In the genomic region with DNA sequence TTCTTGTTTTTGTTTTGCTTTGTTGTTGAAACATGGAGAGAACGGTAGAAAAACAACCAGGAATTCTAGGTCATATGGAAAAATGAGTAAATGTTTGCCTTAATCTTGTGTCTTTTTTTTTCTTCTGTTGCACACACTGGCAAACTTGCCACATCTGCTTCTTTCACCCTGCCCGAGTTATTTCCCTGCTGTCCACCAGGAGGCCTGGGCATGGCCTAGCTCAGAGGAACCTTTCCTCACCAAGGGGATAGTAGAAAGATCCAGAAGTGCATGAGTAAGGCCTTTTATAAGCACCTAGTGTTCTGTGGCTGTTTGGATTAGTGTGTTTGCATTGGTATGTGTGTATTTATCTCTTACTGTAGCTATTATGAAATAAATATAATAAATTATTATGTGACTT, we compare ENCODE assay signal across 10 mouse cellular contexts. TPM values are rescaled to one million over a fixed set of nuclear protein-coding genes. Genes with fewer than 3 reads are reported as not detected.
A peak's percentile ranks its signal among the peaks of the same experiment; 100 is the strongest.
DNase-seq lines count a peak whose midpoint lies in the region; ATAC-seq and TF ChIP-seq lines count a peak whose summit lies in the region.
"Had no signal": no experiment of that assay in that cellular context is flagged by ENCODE, and none has a peak within 500 bp of the region (broad histone marks: within the 10 kb centered on the region; RNA-seq: fewer than 3 reads in every experiment).

No protein-coding gene starts in this region.

- 60% methylated on average over 2 of the region's 2 CpGs for WGBS in cerebellum, adult 2 months

- TF ChIP-seq POLR2A in cerebellum, adult 2 months (IDR thresholded peaks at IDR 0.05; ENCODE audit: borderline replicate concordance, insufficient read depth, low read length), result no peak
- no peak for TF ChIP-seq POLR2A in embryonic fibroblast, embryonic 13.5 days (IDR thresholded peaks at IDR 0.05; ENCODE audit: low read depth, low read length)

- H3K27me3 ChIP-seq in cerebellum, adult 2 months (ENCODE audit: control insufficient read depth, insufficient read depth, low read length), result no peaks in the 10 kb centered on the region
- H3K27me3 ChIP-seq: embryonic facial prominence, embryonic 15.5 days had no signal

- no peak overlapping the region for H3K4me3 ChIP-seq in cerebellum, adult 2 months (replicated peaks; ENCODE audit: insufficient read depth, low read depth, low read length)
- H3K4me3 ChIP-seq in embryonic fibroblast, embryonic 13.5 days (ENCODE audit: insufficient read depth, low read length), result no peak overlapping the region
- H3K4me3 ChIP-seq: embryonic facial prominence, embryonic 15.5 days had no signal

- peak; percentile 29; the same call in 1 of the 2 replicates for TF ChIP-seq CTCF in cerebellum, adult 2 months (IDR thresholded peaks at IDR 0.05; ENCODE audit: borderline replicate concordance, insufficient read depth, low read depth, low read length)
- TF ChIP-seq CTCF in embryonic fibroblast, embryonic 13.5 days (IDR thresholded peaks at IDR 0.05; ENCODE audit: borderline replicate concordance, insufficient read depth, low read length), result peak; percentile 44; the same call in 1 of the 2 replicates

- peak; percentile 92 for ATAC-seq in megakaryocyte-erythroid progenitor cell, adult 5-6 weeks (replicated peaks; ENCODE audit: low FRiP score, low TSS enrichment, poor library complexity, severe bottlenecking)
- ATAC-seq in frontal cortex, adult (ENCODE audit: low TSS enrichment), result no peak

- H3K4me1 ChIP-seq in cerebellum, adult 2 months (ENCODE audit: control insufficient read depth, insufficient read depth, low read length), result no peaks in the 10 kb centered on the region
- no peaks in the 10 kb centered on the region for H3K4me1 ChIP-seq in embryonic fibroblast, embryonic 13.5 days (ENCODE audit: control insufficient read depth, insufficient read depth, low read length)
- H3K4me1 ChIP-seq: embryonic facial prominence, embryonic 15.5 days had no signal

- H3K27ac ChIP-seq in cerebellum, adult 2 months (ENCODE audit: insufficient read depth, low read length), result no peak overlapping the region
- H3K27ac ChIP-seq in embryonic fibroblast, embryonic 13.5 days (ENCODE audit: insufficient read depth, low read length), result no peak overlapping the region
- H3K27ac ChIP-seq: embryonic facial prominence, embryonic 15.5 days had no signal

- DNase-seq in cerebellum, adult 2 months, result no peak
- no peak for DNase-seq in cerebellum, adult 9-10 months
- peak; percentile 12 for DNase-seq in ovary, postnatal 36 days (ENCODE audit: low spot score)
- DNase-seq in ovary, adult 18-20 months (ENCODE audit: low spot score), result no peak
- DNase-seq in layer of hippocampus, adult 9-10 months (ENCODE audit: low spot score), result no peak

RNA-seq across cellular contexts. Expression of a gene that starts 34.2 kb away (rescaled TPM):
- polyA plus RNA-seq in cerebellum, adult 2 months (2012; rRNA removed), result 0.06 and 0.10 TPM in 2 replicates
- polyA plus RNA-seq in embryonic fibroblast, embryonic 13.5 days (2011; ENCODE audit: insufficient read length, low read depth, missing spikeins), result 21.8 and 45.9 TPM in 2 replicates
- not detected in 2 replicates for total RNA-seq in megakaryocyte-erythroid progenitor cell, adult 5-6 weeks (2014; fragmentation: Nextera tagmentation)
- not detected in 2 replicates for total RNA-seq in megakaryocyte-erythroid progenitor cell, adult 5-6 weeks (2017)
- polyA plus RNA-seq: neural tube, embryonic 14.5 days had no signal

Comparison
In these comparisons a context has a peak if more than half of its experiments do, and no peak if none do; other contexts are left out.
1. RNA of a gene that starts 34.2 kb away (polyA plus RNA-seq): 21.8 to 45.9 TPM in embryonic fibroblast, embryonic 13.5 days; 0.06 to 0.10 TPM in cerebellum, adult 2 months; every median in the first group is over 10 times any median in the second.